Mouse (Mus musculus): Measurements from ENCODE around the gene Spdl1.

DNA sequence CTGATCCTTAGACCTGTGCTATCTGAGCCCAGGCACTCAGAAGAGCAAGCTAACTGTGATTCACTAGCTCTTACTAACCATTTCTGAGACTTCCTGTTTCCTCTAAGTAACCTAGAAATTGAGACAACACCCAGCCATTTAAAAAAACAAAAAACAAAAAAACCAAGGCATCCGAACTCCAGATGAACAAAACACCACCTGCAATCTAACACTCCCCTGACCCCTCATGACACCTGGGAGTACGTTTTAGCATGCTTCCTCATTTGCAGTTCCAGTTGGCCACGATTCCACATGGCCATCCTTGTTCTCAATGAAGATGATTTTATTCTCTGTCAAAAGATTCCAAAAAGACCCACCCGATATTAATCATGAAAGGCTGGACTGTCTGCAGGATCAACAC is 62.8 kb downstream of the Spdl1 start:
- TF ChIP-seq CTCF (IDR thresholded peaks at IDR 0.05; ENCODE audit: low read depth) (no peak), EP300 (optimal IDR thresholded peaks at IDR 0.05) (no peak)
